Mouse (Mus musculus): ENCODE measurements at regions not wholly inside any gene's neighbourhood (a gene's known extent, or its start where the extent isn't known, plus 50 kb on each side); places are given as distances from the start of the nearest gene placed in this dataset.

DNA sequence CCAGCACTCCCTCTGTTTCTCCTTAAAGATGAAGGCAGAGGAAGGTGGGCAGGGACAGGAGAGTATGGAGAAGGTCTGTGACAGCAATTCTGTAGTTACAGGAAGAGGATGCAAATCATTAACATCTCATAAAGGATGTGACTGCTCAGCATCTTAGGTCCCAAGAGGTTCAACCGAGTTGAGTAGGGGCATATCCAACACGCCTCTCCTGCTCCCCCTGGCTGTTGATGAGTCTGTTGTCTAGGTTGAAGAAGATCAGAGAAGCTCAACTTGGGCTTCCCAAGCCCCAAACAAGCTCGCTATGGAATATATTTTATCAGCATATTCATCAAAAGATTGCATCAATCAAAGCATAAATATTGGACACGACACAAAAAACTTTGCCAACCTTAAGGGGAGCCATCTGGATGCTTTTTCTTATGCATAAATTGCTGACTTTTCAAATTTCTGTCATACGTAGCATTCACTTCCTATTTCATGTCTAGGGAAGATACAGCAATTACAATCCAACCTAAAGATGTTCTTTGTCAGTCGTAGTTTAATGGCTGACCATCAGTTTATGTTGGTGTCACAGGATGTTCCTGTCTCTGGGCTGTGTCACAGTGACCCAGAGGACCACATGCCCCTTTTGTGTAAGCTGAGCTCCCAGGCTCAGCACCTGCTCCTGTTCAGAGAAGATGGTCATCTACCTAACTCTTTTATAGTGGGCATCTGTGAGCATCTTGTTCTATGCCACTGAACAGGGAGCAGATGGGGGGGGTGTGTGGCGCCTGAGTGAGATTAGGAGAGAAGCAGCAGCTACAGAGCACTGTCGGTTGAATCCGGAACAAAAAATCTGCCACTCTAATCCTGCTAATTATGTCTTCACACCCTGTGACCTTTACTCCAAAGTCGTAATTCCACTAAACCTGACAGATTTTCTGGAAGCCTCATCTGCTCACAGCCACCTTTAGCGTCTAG, 72.1 kb upstream of the Kctd3 start:
- Histone ChIP-seq H3K4me3 (ENCODE audit: low read depth, low read length) (no peak overlapping the region), H3K9ac (replicated peaks; ENCODE audit: low read depth, low read length) (no peak overlapping the region), H3K27me3 (ENCODE audit: control insufficient read depth, insufficient read depth, low read length) (no peaks in the 10 kb centered on the region), H3K4me1 (ENCODE audit: control insufficient read depth, insufficient read depth, low read length) (no peaks in the 10 kb centered on the region), H3K27ac (ENCODE audit: low read length) (no peak overlapping the region), H3K4me2 (replicated peaks; ENCODE audit: low read depth, low read length) (no peak overlapping the region), H3K9me3 (ENCODE audit: control insufficient read depth, low read depth, low read length) (peaks cover 5% of the 10 kb centered on the region; the same call in 1 of the 2 replicates), H3K36me3 (ENCODE audit: control insufficient read depth, insufficient read depth, low read length) (no peaks in the 10 kb centered on the region)
- no peak for ATAC-seq (ENCODE audit: insufficient number of reproducible peaks, insufficient read depth, low FRiP score, low read depth)
- WGBS: 75% methylated on average over 11 of the region's 11 CpGs

DNA sequence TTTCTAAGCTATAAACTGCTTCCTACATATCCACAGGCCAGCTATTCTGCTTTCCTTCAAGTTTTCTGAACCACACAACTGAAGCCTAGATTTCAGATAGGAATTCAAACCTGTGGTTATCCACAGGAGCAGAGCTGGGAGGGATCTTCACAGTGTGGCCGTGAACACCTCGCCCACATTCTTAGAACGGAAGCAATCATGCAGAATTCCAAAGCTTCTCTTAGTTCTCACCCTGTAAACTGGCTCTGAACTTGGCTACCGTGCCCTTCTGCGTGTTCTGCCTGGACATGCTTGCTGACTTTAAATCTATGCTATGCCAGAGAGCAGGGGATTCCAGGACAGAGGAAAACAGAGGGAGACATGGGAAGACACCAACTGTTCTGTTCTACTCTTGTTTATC, 70.2 kb upstream of the Kctd3 start:
- H3K36me3 ChIP-seq (ENCODE audit: control insufficient read depth, insufficient read depth, low read length): no peaks in the 10 kb centered on the region
- no peaks in the 10 kb centered on the region for H3K9me3 ChIP-seq (ENCODE audit: control insufficient read depth, low read depth, low read length)
- WGBS: 72% methylated on average over 5 of the region's 5 CpGs
- H3K27me3 ChIP-seq (ENCODE audit: control insufficient read depth, insufficient read depth, low read length): no peaks in the 10 kb centered on the region
- no peaks in the 10 kb centered on the region for H3K4me1 ChIP-seq (ENCODE audit: control insufficient read depth, insufficient read depth, low read length)
- H3K4me3 ChIP-seq (ENCODE audit: low read depth, low read length): no peak overlapping the region
- no peak for ATAC-seq (ENCODE audit: insufficient number of reproducible peaks, insufficient read depth, low FRiP score, low read depth)
- no peak overlapping the region for H3K27ac ChIP-seq (ENCODE audit: low read length)
- H3K9ac ChIP-seq (replicated peaks; ENCODE audit: low read depth, low read length): no peak overlapping the region
- no peak overlapping the region for H3K4me2 ChIP-seq (replicated peaks; ENCODE audit: low read depth, low read length)

DNA sequence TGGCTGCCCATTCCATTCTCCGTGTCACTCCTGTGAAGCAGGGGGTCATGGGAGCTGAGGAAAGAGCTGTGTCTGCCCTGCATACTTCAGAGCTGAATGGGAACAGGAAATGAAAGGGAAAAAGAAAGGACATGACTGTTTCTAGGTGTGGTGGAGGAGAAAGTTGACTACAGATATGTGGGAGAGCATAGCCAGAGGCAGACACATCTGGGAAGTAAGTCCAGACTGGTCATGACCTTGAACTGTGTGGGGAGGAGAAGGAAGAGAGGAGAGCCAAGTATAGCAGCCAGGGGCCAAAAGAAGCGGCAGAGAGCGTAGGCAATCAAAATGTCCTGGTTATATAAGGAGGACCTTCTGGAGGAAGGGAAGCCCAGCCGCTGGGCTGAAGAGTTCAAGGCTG, 68.6 kb upstream of the Kctd3 start:
- H3K9ac ChIP-seq (replicated peaks; ENCODE audit: low read depth, low read length): no peak overlapping the region
- no peak overlapping the region for H3K27ac ChIP-seq (ENCODE audit: low read length)
- no peaks in the 10 kb centered on the region for H3K36me3 ChIP-seq (ENCODE audit: control insufficient read depth, insufficient read depth, low read length)
- ATAC-seq (ENCODE audit: insufficient number of reproducible peaks, insufficient read depth, low FRiP score, low read depth): no peak
- no peaks in the 10 kb centered on the region for H3K9me3 ChIP-seq (ENCODE audit: control insufficient read depth, low read depth, low read length)
- H3K27me3 ChIP-seq (ENCODE audit: control insufficient read depth, insufficient read depth, low read length): no peaks in the 10 kb centered on the region
- no peak overlapping the region for H3K4me2 ChIP-seq (replicated peaks; ENCODE audit: low read depth, low read length)
- no peaks in the 10 kb centered on the region for H3K4me1 ChIP-seq (ENCODE audit: control insufficient read depth, insufficient read depth, low read length)
- no peak overlapping the region for H3K4me3 ChIP-seq (ENCODE audit: low read depth, low read length)
- WGBS: 71% methylated on average over 4 of the region's 4 CpGs

DNA sequence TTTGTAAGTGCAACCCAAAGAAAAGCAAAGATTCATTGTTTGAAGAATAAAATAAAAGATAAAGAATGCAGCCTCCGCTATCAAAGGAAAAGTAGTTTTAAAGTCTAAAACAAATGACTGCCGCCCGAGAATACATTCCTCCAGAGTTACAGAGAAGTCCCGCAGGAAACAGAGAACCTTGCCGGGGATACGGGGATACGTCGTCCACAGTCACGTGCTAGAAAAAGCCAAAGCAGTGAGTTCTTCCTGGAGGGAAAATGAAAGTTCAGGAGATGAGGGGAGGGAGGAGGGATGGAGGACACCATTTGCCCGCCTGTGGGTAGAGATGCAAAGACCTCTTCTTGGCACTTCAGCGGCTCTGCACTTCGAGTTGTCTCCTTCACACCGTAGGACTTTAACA, 68.0 kb upstream of the Kctd3 start:
- Histone ChIP-seq H3K4me1 (ENCODE audit: control insufficient read depth, insufficient read depth, low read length) (no peaks in the 10 kb centered on the region), H3K27me3 (ENCODE audit: control insufficient read depth, insufficient read depth, low read length) (no peaks in the 10 kb centered on the region), H3K27ac (ENCODE audit: low read length) (no peak overlapping the region), H3K9ac (replicated peaks; ENCODE audit: low read depth, low read length) (no peak overlapping the region), H3K36me3 (ENCODE audit: control insufficient read depth, insufficient read depth, low read length) (no peaks in the 10 kb centered on the region), H3K4me2 (replicated peaks; ENCODE audit: low read depth, low read length) (no peak overlapping the region), H3K4me3 (ENCODE audit: low read depth, low read length) (no peak overlapping the region), H3K9me3 (ENCODE audit: control insufficient read depth, low read depth, low read length) (no peaks in the 10 kb centered on the region)
- no peak for ATAC-seq (ENCODE audit: insufficient number of reproducible peaks, insufficient read depth, low FRiP score, low read depth)
- WGBS: 55% methylated on average over 13 of the region's 13 CpGs

DNA sequence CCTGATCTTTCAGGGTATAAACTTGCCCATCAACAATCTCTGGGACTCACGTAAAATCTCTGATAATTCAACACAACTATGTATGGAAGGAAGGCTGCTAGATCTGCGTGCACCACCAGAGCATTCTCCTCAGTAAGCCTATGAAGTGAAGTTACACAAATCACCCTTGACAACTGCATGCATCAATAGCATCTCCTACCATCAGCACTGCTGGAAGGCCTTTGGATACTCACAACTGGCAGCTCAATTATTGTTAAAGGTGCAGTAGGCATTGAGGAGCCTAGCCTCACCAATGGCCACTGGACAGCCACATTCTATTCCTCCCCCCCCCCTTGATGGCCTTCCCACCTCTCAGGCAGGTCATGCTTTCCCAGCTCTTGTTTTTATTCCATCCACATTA, 64.9 kb upstream of the Kctd3 start:
- Histone ChIP-seq H3K36me3 (ENCODE audit: control insufficient read depth, insufficient read depth, low read length) (no peaks in the 10 kb centered on the region), H3K4me1 (ENCODE audit: control insufficient read depth, insufficient read depth, low read length) (no peaks in the 10 kb centered on the region), H3K4me3 (ENCODE audit: low read depth, low read length) (no peak overlapping the region), H3K4me2 (replicated peaks; ENCODE audit: low read depth, low read length) (no peak overlapping the region), H3K27ac (ENCODE audit: low read length) (no peak overlapping the region), H3K9me3 (ENCODE audit: control insufficient read depth, low read depth, low read length) (no peaks in the 10 kb centered on the region), H3K9ac (replicated peaks; ENCODE audit: low read depth, low read length) (no peak overlapping the region), H3K27me3 (ENCODE audit: control insufficient read depth, insufficient read depth, low read length) (no peaks in the 10 kb centered on the region)
- 85% methylated on average over 2 of the region's 2 CpGs for WGBS
- ATAC-seq (ENCODE audit: insufficient number of reproducible peaks, insufficient read depth, low FRiP score, low read depth): no peak

DNA sequence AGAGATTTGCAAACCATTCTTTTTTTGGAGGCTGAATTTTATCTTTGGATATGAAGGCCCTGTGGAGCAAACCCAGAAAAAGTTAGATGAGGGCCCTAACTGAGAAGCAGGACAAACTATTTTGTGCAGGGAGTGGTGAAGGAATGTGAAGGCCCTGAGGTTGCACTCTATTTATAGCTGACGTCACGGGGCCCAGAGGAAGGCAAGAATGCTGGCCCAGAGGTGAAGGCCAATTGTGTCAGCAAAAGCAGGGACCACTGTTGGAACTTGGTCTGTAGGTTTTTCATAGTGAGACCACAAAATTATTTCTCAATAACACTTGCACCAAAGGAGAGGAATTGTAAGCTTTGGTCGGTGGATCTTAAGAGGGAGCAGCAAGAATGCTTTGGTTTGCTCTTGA, 60.6 kb upstream of the Kctd3 start:
- 52% methylated on average over 3 of the region's 3 CpGs for WGBS
- Histone ChIP-seq H3K4me3 (ENCODE audit: low read depth, low read length) (no peak overlapping the region), H3K27me3 (ENCODE audit: control insufficient read depth, insufficient read depth, low read length) (no peaks in the 10 kb centered on the region), H3K9me3 (ENCODE audit: control insufficient read depth, low read depth, low read length) (no peaks in the 10 kb centered on the region), H3K9ac (replicated peaks; ENCODE audit: low read depth, low read length) (no peak overlapping the region), H3K36me3 (ENCODE audit: control insufficient read depth, insufficient read depth, low read length) (no peaks in the 10 kb centered on the region), H3K4me2 (replicated peaks; ENCODE audit: low read depth, low read length) (no peak overlapping the region), H3K27ac (ENCODE audit: low read length) (no peak overlapping the region), H3K4me1 (ENCODE audit: control insufficient read depth, insufficient read depth, low read length) (no peaks in the 10 kb centered on the region)
- ATAC-seq (ENCODE audit: insufficient number of reproducible peaks, insufficient read depth, low FRiP score, low read depth): no peak

DNA sequence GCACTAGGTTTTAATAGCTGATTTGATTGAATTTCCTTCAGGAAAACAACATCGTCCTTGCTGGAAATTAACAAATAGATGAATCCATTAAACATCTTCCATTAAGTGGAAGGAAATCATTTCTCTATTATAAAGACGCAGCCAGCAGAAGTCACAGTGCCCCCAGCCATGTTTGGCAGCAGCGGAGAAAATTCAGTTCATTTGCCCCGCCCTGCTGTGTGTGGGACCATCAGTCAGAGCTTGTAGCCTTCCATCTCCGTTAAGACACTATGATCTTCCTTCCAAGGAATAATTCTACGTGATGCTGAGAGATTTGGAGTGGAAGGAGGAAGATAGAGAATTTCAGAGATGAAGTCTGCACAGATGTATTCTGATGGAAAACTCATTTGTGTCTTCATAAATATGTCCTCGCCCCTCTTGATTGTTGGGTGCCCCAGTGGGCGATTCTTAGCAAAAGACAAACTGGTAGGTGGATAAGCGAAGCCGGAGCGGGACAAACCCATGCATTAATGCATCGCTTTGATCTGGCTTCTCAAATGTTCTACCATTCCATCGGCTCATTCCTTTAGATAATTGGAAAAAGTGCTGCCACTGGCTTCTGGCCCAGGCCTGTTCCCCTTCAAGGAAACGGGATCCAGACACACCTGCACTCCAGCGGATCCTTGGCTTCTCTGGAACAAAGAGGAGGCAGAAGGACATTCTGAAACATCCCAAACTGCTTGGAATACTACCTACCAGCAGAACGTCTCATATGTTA, 59.7 kb upstream of the Kctd3 start:
- Histone ChIP-seq H3K36me3 (ENCODE audit: control insufficient read depth, insufficient read depth, low read length) (no peaks in the 10 kb centered on the region), H3K9ac (replicated peaks; ENCODE audit: low read depth, low read length) (no peak overlapping the region), H3K27ac (ENCODE audit: low read length) (no peak overlapping the region), H3K27me3 (ENCODE audit: control insufficient read depth, insufficient read depth, low read length) (no peaks in the 10 kb centered on the region), H3K4me2 (replicated peaks; ENCODE audit: low read depth, low read length) (no peak overlapping the region), H3K4me3 (ENCODE audit: low read depth, low read length) (no peak overlapping the region), H3K9me3 (ENCODE audit: control insufficient read depth, low read depth, low read length) (no peaks in the 10 kb centered on the region), H3K4me1 (ENCODE audit: control insufficient read depth, insufficient read depth, low read length) (no peaks in the 10 kb centered on the region)
- ATAC-seq (ENCODE audit: insufficient number of reproducible peaks, insufficient read depth, low FRiP score, low read depth): no peak
- 75% methylated on average over 16 of the region's 16 CpGs for WGBS

DNA sequence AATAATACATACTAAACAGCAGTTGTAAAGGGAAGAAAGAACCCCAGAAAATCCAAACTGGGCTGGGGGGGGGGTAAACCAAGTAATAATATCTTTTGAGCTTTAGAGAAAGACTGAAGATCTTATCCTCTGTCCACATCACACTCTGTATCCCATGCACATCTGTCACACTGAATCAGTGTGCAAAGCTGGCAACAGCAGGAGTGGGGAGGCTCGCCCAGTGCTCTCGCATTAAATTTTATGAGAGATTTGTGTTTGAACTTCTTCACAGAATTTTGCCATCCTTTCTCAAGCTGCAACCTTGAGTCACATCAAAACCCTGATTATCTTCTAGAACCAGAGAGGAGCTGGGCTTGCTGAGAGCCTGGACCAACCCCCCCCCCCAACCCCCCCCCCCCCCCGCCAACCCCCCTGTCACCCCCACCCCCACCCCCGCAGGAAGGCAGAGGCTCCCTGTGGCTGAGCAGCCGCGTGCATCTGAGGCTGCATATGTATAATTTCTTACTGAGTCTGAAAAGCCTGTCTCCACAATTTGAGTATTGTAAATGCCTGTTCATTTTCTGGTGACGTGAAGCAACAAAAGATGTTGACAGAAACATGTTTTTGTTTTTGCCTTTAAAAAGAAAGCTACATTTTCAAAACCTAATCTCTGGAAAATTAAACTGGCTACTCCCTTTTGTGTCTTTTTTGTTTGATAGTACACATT, 59.0 kb upstream of the Kctd3 start:
- no peaks in the 10 kb centered on the region for H3K27me3 ChIP-seq (ENCODE audit: control insufficient read depth, insufficient read depth, low read length)
- WGBS: 48% methylated on average over 6 of the region's 7 CpGs

More for the DNA sequence above, 59.0 kb upstream of the Kctd3 start:
- Histone ChIP-seq H3K4me3 (ENCODE audit: low read depth, low read length) (no peak overlapping the region), H3K4me1 (ENCODE audit: control insufficient read depth, insufficient read depth, low read length) (no peaks in the 10 kb centered on the region), H3K36me3 (ENCODE audit: control insufficient read depth, insufficient read depth, low read length) (no peaks in the 10 kb centered on the region), H3K4me2 (replicated peaks; ENCODE audit: low read depth, low read length) (no peak overlapping the region), H3K27ac (ENCODE audit: low read length) (no peak overlapping the region), H3K9me3 (ENCODE audit: control insufficient read depth, low read depth, low read length) (no peaks in the 10 kb centered on the region), H3K9ac (replicated peaks; ENCODE audit: low read depth, low read length) (no peak overlapping the region)
- no peak for ATAC-seq (ENCODE audit: insufficient number of reproducible peaks, insufficient read depth, low FRiP score, low read depth)
